Mouse (Mus musculus) hindbrain, embryonic 16.5 days (tissue): ENCODE measurements around the gene Minpp1. TPM values are rescaled to one million over a fixed set of nuclear protein-coding genes. Genes with fewer than 3 reads are reported as not detected.

Experiments
- ATAC-seq: fragments of 200-750 bp; cut with Nextera tagmentation; 2 replicates; pipeline ENCODE4 v1.8.0; 2017; ENCODE audit warnings: moderate TSS enrichment, moderate library complexity
- H3K27ac ChIP-seq: fragments of 300-500 bp; sonication (generic); 2 replicates; pipeline ENCODE4 v1.5.1; 2014; ENCODE audit warnings: low read depth, mild to moderate bottlenecking, control low read depth, low read length, moderate library complexity
- H3K27me3 ChIP-seq: fragments of 300-500 bp; sonication (generic); replicated peaks from 2 replicates; pipeline ENCODE4 v1.6.1; 2014; ENCODE audit warnings: low read length; ENCODE audit not compliant: control insufficient read depth, insufficient read depth
- H3K36me3 ChIP-seq: fragments of 300-500 bp; sonication (generic); 2 replicates; pipeline ENCODE4 v1.6.1; 2014; ENCODE audit warnings: mild to moderate bottlenecking, low read length, moderate library complexity, mixed read lengths; ENCODE audit not compliant: control insufficient read depth, insufficient read depth
- H3K4me1 ChIP-seq: fragments of 300-500 bp; sonication (generic); 2 replicates; pipeline ENCODE4 v1.6.1; 2014; ENCODE audit warnings: low read depth, low read length; ENCODE audit not compliant: control insufficient read depth, insufficient read depth
- H3K4me2 ChIP-seq: fragments of 300-500 bp; sonication (generic); 2 replicates; pipeline ENCODE4 v1.6.1; 2014; ENCODE audit warnings: mild to moderate bottlenecking, low read length, control low read depth, moderate library complexity
- H3K4me3 ChIP-seq: fragments of 300-500 bp; sonication (generic); 2 replicates; pipeline ENCODE4 v1.5.1; 2014; ENCODE audit warnings: mild to moderate bottlenecking, low read length, control low read depth, moderate library complexity
- H3K9ac ChIP-seq: fragments of 300-500 bp; sonication (generic); 2 replicates; pipeline ENCODE4 v1.6.1; 2014; ENCODE audit warnings: low read depth, mild to moderate bottlenecking, control low read depth, low read length, moderate library complexity
- H3K9me3 ChIP-seq: fragments of 300-500 bp; sonication (generic); 2 replicates; pipeline ENCODE4 v1.6.1; 2014; ENCODE audit warnings: mild to moderate bottlenecking, low read length, moderate library complexity; ENCODE audit not compliant: control insufficient read depth
- WGBS: fragments of 180-500 bp; shearing (Covaris S2); extraction: QIAGEN DNeasy Blood & Tissue Kit; methylation state at CpG from one replicate; pipeline ENCODE4 v1.1.7; 2014; 5-methylcytosine and 5-hydroxymethylcytosine counted together
- polyA plus RNA-seq: library from polyadenylated mRNA; unstranded; fragments of >200 nt; fragmentation: Nextera tagmentation; extraction: Ambion mirVana; gene quantifications from 2 replicates; pipeline ENCODE4 v1.2.1, GENCODE M21; 2015

Gene Minpp1
- polyA plus RNA-seq, 1 experiment from 2014 or later = 53.9 TPM

- 92% methylated on average over 7 of the region's 7 CpGs for WGBS
- ATAC-seq = no peak
Observed at GRCm38 (mm10) chr19:32530296-32530695, 44.7 kb downstream of the Minpp1 start.

GRCm38 (mm10) chr19:32532331-32532730 lies 46.8 kb downstream of the Minpp1 start:
- no peaks in the 10 kb centered on the region for H3K36me3 ChIP-seq
- H3K4me1 ChIP-seq = no peaks in the 10 kb centered on the region
- no peak for ATAC-seq
- no peaks in the 10 kb centered on the region for H3K27me3 ChIP-seq
- H3K9me3 ChIP-seq = no peaks in the 10 kb centered on the region
- no peak overlapping the region for H3K4me2 ChIP-seq
- WGBS = 82% methylated on average over 3 of the region's 3 CpGs
- H3K27ac ChIP-seq = no peak overlapping the region
- H3K4me3 ChIP-seq = no peak overlapping the region
- no peak overlapping the region for H3K9ac ChIP-seq

More at GRCm38 (mm10) chr19:32530296-32530695, 44.7 kb downstream of the Minpp1 start:
- no peaks in the 10 kb centered on the region for H3K27me3 ChIP-seq
- H3K27ac ChIP-seq = no peak overlapping the region
- H3K9ac ChIP-seq = no peak overlapping the region
- H3K9me3 ChIP-seq = no peaks in the 10 kb centered on the region
- H3K4me1 ChIP-seq = no peaks in the 10 kb centered on the region
- no peak overlapping the region for H3K4me3 ChIP-seq
- H3K4me2 ChIP-seq = no peak overlapping the region
- no peaks in the 10 kb centered on the region for H3K36me3 ChIP-seq

- no peaks in the 10 kb centered on the region for H3K9me3 ChIP-seq
- ATAC-seq = no peak
- H3K27me3 ChIP-seq = no peaks in the 10 kb centered on the region
- no peak overlapping the region for H3K4me2 ChIP-seq
- H3K4me1 ChIP-seq = no peaks in the 10 kb centered on the region
- H3K36me3 ChIP-seq = no peaks in the 10 kb centered on the region
- no peak overlapping the region for H3K27ac ChIP-seq
- WGBS = 86% methylated on average over 7 of the region's 7 CpGs
- no peak overlapping the region for H3K4me3 ChIP-seq
- H3K9ac ChIP-seq = no peak overlapping the region
Observed at GRCm38 (mm10) chr19:32532737-32533505, 47.4 kb downstream of the Minpp1 start.

- Histone ChIP-seq H3K36me3 (no peaks in the 10 kb centered on the region), H3K9ac (no peak overlapping the region), H3K27me3 (no peaks in the 10 kb centered on the region), H3K4me2 (no peak overlapping the region), H3K27ac (no peak overlapping the region), H3K4me3 (no peak overlapping the region), H3K4me1 (no peaks in the 10 kb centered on the region), H3K9me3 (no peaks in the 10 kb centered on the region)
- ATAC-seq = no peak
Observed at GRCm38 (mm10) chr19:32534887-32535286, 49.3 kb downstream of the Minpp1 start.

GRCm38 (mm10) chr19:32542784-32543490 lies 57.4 kb downstream of the Minpp1 start:
- H3K4me3 ChIP-seq = no peak overlapping the region
- H3K27me3 ChIP-seq = no peaks in the 10 kb centered on the region
- H3K9ac ChIP-seq = no peak overlapping the region
- no peak overlapping the region for H3K4me2 ChIP-seq
- H3K27ac ChIP-seq = no peak overlapping the region
- no peaks in the 10 kb centered on the region for H3K9me3 ChIP-seq
- H3K36me3 ChIP-seq = no peaks in the 10 kb centered on the region
- ATAC-seq = no peak
- WGBS = 84% methylated on average over 9 of the region's 9 CpGs
- H3K4me1 ChIP-seq = no peaks in the 10 kb centered on the region

GRCm38 (mm10) chr19:32547396-32547795 lies 61.8 kb downstream of the Minpp1 start:
- 82% methylated on average over 3 of the region's 3 CpGs for WGBS
- H3K27ac ChIP-seq = no peak overlapping the region

GRCm38 (mm10) chr19:32548202-32548601 lies 62.6 kb downstream of the Minpp1 start:
- no peaks in the 10 kb centered on the region for H3K27me3 ChIP-seq
- H3K36me3 ChIP-seq = no peaks in the 10 kb centered on the region
- no peak for ATAC-seq
- H3K4me2 ChIP-seq = no peak overlapping the region
- no peak overlapping the region for H3K4me3 ChIP-seq
- no peak overlapping the region for H3K27ac ChIP-seq
- H3K4me1 ChIP-seq = no peaks in the 10 kb centered on the region
- WGBS = 90% methylated on average over 15 of the region's 15 CpGs
- H3K9me3 ChIP-seq = no peaks in the 10 kb centered on the region
- H3K9ac ChIP-seq = no peak overlapping the region

More at GRCm38 (mm10) chr19:32547396-32547795, 61.8 kb downstream of the Minpp1 start:
- Histone ChIP-seq H3K4me1 (no peaks in the 10 kb centered on the region), H3K36me3 (no peaks in the 10 kb centered on the region), H3K9me3 (no peaks in the 10 kb centered on the region), H3K4me2 (no peak overlapping the region), H3K4me3 (no peak overlapping the region), H3K27me3 (no peaks in the 10 kb centered on the region), H3K9ac (no peak overlapping the region)
- no peak for ATAC-seq

- Histone ChIP-seq H3K4me2 (no peak overlapping the region), H3K27me3 (no peaks in the 10 kb centered on the region), H3K4me1 (no peaks in the 10 kb centered on the region), H3K4me3 (no peak overlapping the region), H3K9me3 (no peaks in the 10 kb centered on the region), H3K36me3 (no peaks in the 10 kb centered on the region), H3K27ac (no peak overlapping the region), H3K9ac (no peak overlapping the region)
- WGBS = 69% methylated on average over 5 of the region's 5 CpGs
- ATAC-seq = no peak
Observed at GRCm38 (mm10) chr19:32550446-32550845, 64.9 kb downstream of the Minpp1 start.

- H3K27ac ChIP-seq = no peak overlapping the region
- no peak overlapping the region for H3K4me3 ChIP-seq
- no peak for ATAC-seq
- no peaks in the 10 kb centered on the region for H3K4me1 ChIP-seq
- no peaks in the 10 kb centered on the region for H3K36me3 ChIP-seq
- no peak overlapping the region for H3K4me2 ChIP-seq
- H3K27me3 ChIP-seq = no peaks in the 10 kb centered on the region
- H3K9ac ChIP-seq = no peak overlapping the region
- 70% methylated on average over 3 of the region's 3 CpGs for WGBS
- H3K9me3 ChIP-seq = no peaks in the 10 kb centered on the region
Observed at GRCm38 (mm10) chr19:32551442-32551841, 65.9 kb downstream of the Minpp1 start.
